Comparison of ENCODE assay signal across 19 mouse cellular contexts in genomic region chr7:126332691-126333090, GRCm38 (mm10). TPM values are rescaled to one million over a fixed set of nuclear protein-coding genes. Genes with fewer than 3 reads are reported as not detected.
A peak's percentile ranks its signal among the peaks of the same experiment; 100 is the strongest.
DNase-seq lines count a peak whose midpoint lies in the region; ATAC-seq and TF ChIP-seq lines count a peak whose summit lies in the region.
"Had no signal": no experiment of that assay in that cellular context is flagged by ENCODE, and none has a peak within 500 bp of the region (broad histone marks: within the 10 kb centered on the region; RNA-seq: fewer than 3 reads in every experiment).

No protein-coding gene starts in this region.

- no peak overlapping the region for H3K9ac ChIP-seq in forebrain, embryonic 11.5 days (ENCODE audit: low read length)
- no peak overlapping the region for H3K9ac ChIP-seq in forebrain, embryonic 13.5 days
- H3K9ac ChIP-seq in stomach, postnatal 0 days (ENCODE audit: low read length), result no peak overlapping the region
- H3K9ac ChIP-seq: embryonic facial prominence, embryonic 13.5 days; heart, embryonic 12.5 days; hindbrain, embryonic 15.5 days had no signal

- no peaks in the 10 kb centered on the region for H3K27me3 ChIP-seq in forebrain, embryonic 11.5 days (ENCODE audit: control insufficient read depth, insufficient read depth, low read length)
- H3K27me3 ChIP-seq in forebrain, embryonic 13.5 days, result 0 out of 2 replicates have a peak, but pooled peaks cover 3% of the 10 kb centered on the region
- no peaks in the 10 kb centered on the region for H3K27me3 ChIP-seq in Patski
- H3K27me3 ChIP-seq in stomach, postnatal 0 days (ENCODE audit: control insufficient read depth, insufficient read depth, low read length), result no peaks in the 10 kb centered on the region
- H3K27me3 ChIP-seq: heart, embryonic 12.5 days; hindbrain, embryonic 15.5 days had no signal

- H3K9me3 ChIP-seq in forebrain, embryonic 11.5 days (ENCODE audit: control insufficient read depth, low read length), result no peaks in the 10 kb centered on the region
- H3K9me3 ChIP-seq in forebrain, embryonic 13.5 days (replicated peaks), result no peaks in the 10 kb centered on the region
- H3K9me3 ChIP-seq in stomach, postnatal 0 days (ENCODE audit: control insufficient read depth, low read length), result no peaks in the 10 kb centered on the region
- H3K9me3 ChIP-seq: embryonic facial prominence, embryonic 13.5 days; heart, embryonic 12.5 days; hindbrain, embryonic 10.5 days; hindbrain, embryonic 15.5 days had no signal

- no peak overlapping the region for H3K27ac ChIP-seq in forebrain, embryonic 11.5 days (ENCODE audit: low read depth, low read length)
- no peak overlapping the region for H3K27ac ChIP-seq in forebrain, embryonic 13.5 days
- H3K27ac ChIP-seq in left cerebral cortex, adult 2 months, result no peak overlapping the region
- H3K27ac ChIP-seq in stomach, postnatal 0 days (replicated peaks), result no peak overlapping the region
- H3K27ac ChIP-seq: embryonic facial prominence, embryonic 13.5 days; hindbrain, embryonic 10.5 days; hindbrain, embryonic 15.5 days had no signal

- no peak for TF ChIP-seq EP300 in stomach, postnatal 0 days (optimal IDR thresholded peaks at IDR 0.05)

- WGBS in forebrain, embryonic 11.5 days, result 74% methylated on average over 3 of the region's 3 CpGs
- 81% methylated on average over 3 of the region's 3 CpGs for WGBS in forebrain, embryonic 13.5 days
- WGBS in stomach, postnatal 0 days, result 62% methylated on average over 3 of the region's 3 CpGs

- H3K4me1 ChIP-seq in forebrain, embryonic 11.5 days (replicated peaks; ENCODE audit: control insufficient read depth, insufficient read depth, low read length), result no peaks in the 10 kb centered on the region
- no peaks in the 10 kb centered on the region for H3K4me1 ChIP-seq in forebrain, embryonic 13.5 days
- no peaks in the 10 kb centered on the region for H3K4me1 ChIP-seq in stomach, postnatal 0 days (replicated peaks; ENCODE audit: control insufficient read depth, insufficient read depth)
- H3K4me1 ChIP-seq: embryonic facial prominence, embryonic 13.5 days; heart, embryonic 12.5 days; hindbrain, embryonic 10.5 days; hindbrain, embryonic 15.5 days had no signal

- no peaks in the 10 kb centered on the region for H3K36me3 ChIP-seq in forebrain, embryonic 11.5 days (ENCODE audit: control insufficient read depth, insufficient read depth, low read length)
- no peaks in the 10 kb centered on the region for H3K36me3 ChIP-seq in forebrain, embryonic 13.5 days (ENCODE audit: poor library complexity, severe bottlenecking)
- H3K36me3 ChIP-seq in stomach, postnatal 0 days (ENCODE audit: control insufficient read depth, insufficient read depth, low read length), result no peaks in the 10 kb centered on the region
- H3K36me3 ChIP-seq: embryonic facial prominence, embryonic 13.5 days; heart, embryonic 12.5 days; hindbrain, embryonic 10.5 days; hindbrain, embryonic 15.5 days had no signal

- intact Hi-C loops in left cerebral cortex, adult 2 months (cut with DNase I), result loop anchor here (5.0 kb wide), 1 partner anchor 125 kb away; no protein-coding TSS in a partner anchor

- POLR2A ChIA-PET in Patski (lab: Charles Lee), result no interaction called here

- no peak for ATAC-seq in forebrain, embryonic 11.5 days (replicated peaks; ENCODE audit: low FRiP score)
- ATAC-seq in forebrain, embryonic 13.5 days, result no peak
- ATAC-seq in Patski, result no peak
- no peak for ATAC-seq in stomach, postnatal 0 days (ENCODE audit: low FRiP score, low TSS enrichment)
- ATAC-seq: CD4-positive, CD25-positive, alpha-beta regulatory T cell, adult 4 months; forebrain, embryonic 14.5 days had no signal

- in situ Hi-C loops in Patski (cut with MboI; ENCODE audit: low pct_unique_long_range_greater_than_20kb), result loop anchor here (5.0 kb wide), 1 partner anchor 45 kb away; the partner anchor contains the start of gene Spns1

- no peak overlapping the region for H3K4me3 ChIP-seq in forebrain, embryonic 11.5 days (ENCODE audit: low read depth, low read length)
- no peak overlapping the region for H3K4me3 ChIP-seq in forebrain, embryonic 13.5 days
- no peak overlapping the region for H3K4me3 ChIP-seq in left cerebral cortex, adult 2 months
- H3K4me3 ChIP-seq in stomach, postnatal 0 days (ENCODE audit: low read depth, low read length), result no peak overlapping the region
- H3K4me3 ChIP-seq: embryonic facial prominence, embryonic 13.5 days; heart, embryonic 12.5 days; hindbrain, embryonic 10.5 days; hindbrain, embryonic 15.5 days had no signal

- CTCF ChIA-PET in Patski (lab: Charles Lee), result no interaction called here

- peak; percentile 6 for DNase-seq in forebrain, embryonic 11.5 days (ENCODE audit: low spot score)
- no peak for DNase-seq in left cerebral cortex, adult 2 months (ENCODE audit: extremely low spot score in 1 of 2, low spot score in 2 of 2)
- DNase-seq in left cerebral cortex, adult 11 months (ENCODE audit: low spot score), result no peak
- no peak for DNase-seq in Patski (ENCODE audit: low read depth, low spot score)
- DNase-seq in stomach, postnatal 0 days (ENCODE audit: low spot score), result no peak
- DNase-seq in spleen, postnatal 14 days (ENCODE audit: low spot score in 2 of 2), result no peak
- DNase-seq: adrenal gland, postnatal 10 days; B cell, adult 2 months; cerebellum, adult 11-12 months; cerebellum, adult 9-10 months; cerebellum, postnatal 36 days; gastrocnemius, postnatal 14 days had no signal

- peak; percentile 1; the same call in 1 of the 2 replicates for TF ChIP-seq CTCF in left cerebral cortex, adult 2 months (IDR thresholded peaks at IDR 0.05)
- TF ChIP-seq CTCF in Patski (IDR thresholded peaks at IDR 0.05), result peak; percentile 29
- TF ChIP-seq CTCF in stomach, postnatal 0 days (IDR thresholded peaks at IDR 0.05; ENCODE audit: low read depth), result peak; percentile 11; the same call in 1 of the 2 replicates

- H3K4me2 ChIP-seq in forebrain, embryonic 11.5 days (ENCODE audit: low read depth, low read length, severe bottlenecking), result no peak overlapping the region
- H3K4me2 ChIP-seq in forebrain, embryonic 13.5 days, result no peak overlapping the region
- no peak overlapping the region for H3K4me2 ChIP-seq in stomach, postnatal 0 days (replicated peaks; ENCODE audit: low read depth)
- H3K4me2 ChIP-seq: embryonic facial prominence, embryonic 13.5 days; heart, embryonic 12.5 days; hindbrain, embryonic 15.5 days had no signal

RNA-seq across cellular contexts. Expression of gene Lat, which starts 36.7 kb away (rescaled TPM):
- polyA plus RNA-seq in forebrain, embryonic 11.5 days (2014; fragmentation: Nextera tagmentation; extraction: Ambion mirVana), result 2.2 and 2.5 TPM in 2 replicates
- polyA plus RNA-seq in forebrain, embryonic 13.5 days (2015; fragmentation: Nextera tagmentation; extraction: Ambion mirVana), result 1.0 and 1.9 TPM in 2 replicates
- 1 to 10 TPM in 1 of 2 experiments, under 1 TPM in 1; 0.93 to 1.2 TPM for total RNA-seq in left cerebral cortex, adult 2 months (2021)
- 0.95 TPM for polyA plus RNA-seq in Patski (2021)
- polyA plus RNA-seq in stomach, postnatal 0 days (2015; fragmentation: Nextera tagmentation; extraction: Ambion mirVana), result 0.21 and 0.46 TPM in 2 replicates

RNA-seq across cellular contexts. Expression of gene Spns1, which starts 44.6 kb away (rescaled TPM):
- polyA plus RNA-seq in forebrain, embryonic 11.5 days (2014; fragmentation: Nextera tagmentation; extraction: Ambion mirVana), result 52.4 and 53.9 TPM in 2 replicates
- polyA plus RNA-seq in forebrain, embryonic 13.5 days (2015; fragmentation: Nextera tagmentation; extraction: Ambion mirVana), result 58.6 and 69.2 TPM in 2 replicates
- 10 to 100 TPM; 85.0 to 95.6 TPM for total RNA-seq in left cerebral cortex, adult 2 months (2021)
- polyA plus RNA-seq in Patski (2021), result 69.3 TPM
- polyA plus RNA-seq in stomach, postnatal 0 days (2015; fragmentation: Nextera tagmentation; extraction: Ambion mirVana), result 24.4 and 26.9 TPM in 2 replicates
